Mouse (Mus musculus): Measurements from ENCODE around the gene Olfr281. TPM values are rescaled to one million over a fixed set of nuclear protein-coding genes. Genes with fewer than 3 reads are reported as not detected.

Olfr281 gene
- polyA plus RNA-seq (2014; fragmentation: Illumina TruSeq; extraction: RNeasy Lipid Tissue Mini Kit (QIAGEN cat#74804); ENCODE audit: low replicate concordance), result not detected

DNA sequence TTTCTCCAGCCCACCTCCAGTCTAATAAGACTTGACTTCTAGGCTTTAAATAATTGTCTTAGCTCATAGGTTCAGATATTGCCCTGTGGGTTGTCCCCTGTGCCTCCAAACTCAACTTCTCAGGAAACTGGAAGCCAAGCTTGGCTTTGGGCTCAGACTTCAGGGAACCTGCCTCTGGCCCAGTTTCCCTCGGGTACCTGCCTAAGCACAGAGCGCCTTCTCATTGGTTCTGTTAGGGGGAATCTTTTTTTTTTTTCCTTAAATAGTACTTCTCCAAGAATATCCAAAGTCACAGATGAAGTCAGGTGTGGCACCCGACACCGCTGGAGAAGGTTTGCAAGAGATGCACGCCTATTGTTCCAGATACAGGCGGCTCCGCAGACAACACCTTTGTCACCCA, at the start of gene Olfr281:
Gene Olfr281, plus strand, starts transcription at position 301 of the 400 bp plus-strand sequence.

DNA sequence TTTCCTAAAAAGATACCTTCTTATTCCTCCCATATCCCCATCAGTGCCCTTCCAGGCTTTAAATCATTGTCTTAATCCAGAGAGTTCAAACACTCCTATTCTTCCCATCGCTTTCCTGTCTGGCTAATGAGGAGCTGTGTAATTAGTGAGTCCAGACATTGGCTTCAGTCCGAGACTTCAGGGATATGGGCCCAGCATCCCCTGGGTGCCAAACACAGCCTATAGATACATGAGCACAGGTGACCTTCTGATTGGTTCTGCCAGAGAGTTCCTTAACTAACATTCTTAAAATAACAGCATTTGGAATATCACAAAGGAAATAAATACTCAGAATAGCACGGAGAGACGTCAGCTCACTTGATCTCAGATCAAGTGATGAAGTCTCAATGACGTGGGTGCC, 21.5 kb upstream of the Olfr281 start, which contains the start of gene Olfr282:
Gene Olfr282, plus strand, starts transcription at position 301 of the 400 bp plus-strand sequence.

DNA sequence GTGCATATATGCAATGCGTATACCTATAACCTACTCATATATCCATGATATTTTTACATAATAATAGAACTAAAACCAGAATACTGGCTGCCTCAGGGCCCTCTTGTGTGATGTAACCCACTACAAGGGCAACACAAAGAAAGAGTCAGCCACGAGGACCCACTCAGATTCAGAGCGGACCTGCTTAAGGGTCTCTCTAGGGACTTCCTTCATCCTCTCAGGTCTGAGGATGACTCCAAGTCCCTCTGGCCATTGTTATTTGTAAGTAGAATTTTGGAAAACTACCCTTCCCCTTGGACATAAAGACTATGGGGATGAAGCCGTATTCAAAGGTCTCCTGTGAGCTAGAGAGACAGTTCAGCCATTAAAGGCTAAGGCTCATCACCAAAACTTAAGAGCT, 17.2 kb downstream of the Olfr281 start, which contains the start of gene OR5BS1P:
Gene OR5BS1P, plus strand, starts transcription at position 301 of the 400 bp plus-strand sequence.

DNA sequence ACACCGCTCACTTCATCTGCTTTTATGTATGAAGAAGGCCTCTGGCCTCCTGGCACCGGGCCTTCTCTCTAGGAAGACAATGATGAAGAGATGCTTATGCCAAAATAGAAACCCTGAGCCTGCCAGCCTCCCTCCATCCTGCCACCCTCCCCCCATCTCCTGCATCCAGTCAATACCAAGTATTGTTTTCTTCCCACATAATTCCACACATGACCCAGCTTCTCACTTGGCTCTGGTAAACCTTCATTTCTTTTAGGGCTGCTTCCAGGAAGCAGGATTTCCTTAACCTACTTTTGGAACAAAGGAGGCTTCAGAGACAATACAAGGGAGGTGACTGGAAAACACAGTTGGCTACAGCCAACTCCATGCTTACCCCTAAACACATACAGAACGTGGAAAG, 30.3 kb downstream of the Olfr281 start, which contains the start of gene Lalba:
Gene Lalba, minus strand, starts transcription at position 21 of the 400 bp plus-strand sequence.

DNA sequence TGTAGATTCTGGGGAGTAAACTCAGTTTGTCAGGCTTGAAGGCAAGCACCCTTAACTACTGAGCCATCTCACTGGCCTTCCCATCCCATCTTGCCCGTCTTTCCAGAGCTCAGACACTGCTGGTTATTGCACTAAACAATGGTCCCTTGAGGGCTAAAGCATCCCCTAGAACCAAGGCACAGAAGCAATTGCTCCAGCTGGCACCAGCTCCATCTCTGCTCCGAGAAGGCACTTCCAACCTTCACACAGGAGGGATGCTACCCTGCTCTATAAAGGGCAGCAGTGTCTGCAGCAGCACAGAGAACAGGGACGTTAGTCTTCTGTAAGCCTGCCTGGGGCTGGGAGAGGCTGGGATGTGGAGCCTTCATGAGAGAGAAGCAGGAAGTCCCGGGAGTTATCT, 39.7 kb downstream of the Olfr281 start, which contains the start of gene Olfr279:
Gene Olfr279, plus strand, starts transcription at position 301 of the 400 bp plus-strand sequence.

Other genes starting within 250 kb of the Olfr281 start
- gene Gm44579, start 231.6 kb upstream of the Olfr281 start, polyA plus RNA-seq (2014; fragmentation: Illumina TruSeq; extraction: RNeasy Lipid Tissue Mini Kit (QIAGEN cat#74804); ENCODE audit: low replicate concordance), result not detected
- gene Olfr287, start 231.5 kb upstream of the Olfr281 start, polyA plus RNA-seq (2014; fragmentation: Illumina TruSeq; extraction: RNeasy Lipid Tissue Mini Kit (QIAGEN cat#74804); ENCODE audit: low replicate concordance), result not detected
- gene Olfr286, start 218.1 kb upstream of the Olfr281 start, polyA plus RNA-seq (2014; fragmentation: Illumina TruSeq; extraction: RNeasy Lipid Tissue Mini Kit (QIAGEN cat#74804); ENCODE audit: low replicate concordance), result not detected
- not detected for gene H1fnt, start 195.3 kb upstream of the Olfr281 start, polyA plus RNA-seq (2014; fragmentation: Illumina TruSeq; extraction: RNeasy Lipid Tissue Mini Kit (QIAGEN cat#74804); ENCODE audit: low replicate concordance)
- gene Zfp641, start 156.4 kb upstream of the Olfr281 start, polyA plus RNA-seq (2014; fragmentation: Illumina TruSeq; extraction: RNeasy Lipid Tissue Mini Kit (QIAGEN cat#74804); ENCODE audit: low replicate concordance), result 0.63 TPM
- not detected for gene Olfr285, start 135.2 kb upstream of the Olfr281 start, polyA plus RNA-seq (2014; fragmentation: Illumina TruSeq; extraction: RNeasy Lipid Tissue Mini Kit (QIAGEN cat#74804); ENCODE audit: low replicate concordance)
- gene Olfr284, start 111.6 kb upstream of the Olfr281 start, polyA plus RNA-seq (2014; fragmentation: Illumina TruSeq; extraction: RNeasy Lipid Tissue Mini Kit (QIAGEN cat#74804); ENCODE audit: low replicate concordance), result not detected
- not detected for gene Olfr283, start 71.6 kb upstream of the Olfr281 start, polyA plus RNA-seq (2014; fragmentation: Illumina TruSeq; extraction: RNeasy Lipid Tissue Mini Kit (QIAGEN cat#74804); ENCODE audit: low replicate concordance)
- gene Olfr282, start 21.4 kb upstream of the Olfr281 start, polyA plus RNA-seq (2014; fragmentation: Illumina TruSeq; extraction: RNeasy Lipid Tissue Mini Kit (QIAGEN cat#74804); ENCODE audit: low replicate concordance), result not detected
- gene OR5BS1P, start 17.3 kb downstream of the Olfr281 start, polyA plus RNA-seq (2014; fragmentation: Illumina TruSeq; extraction: RNeasy Lipid Tissue Mini Kit (QIAGEN cat#74804); ENCODE audit: low replicate concordance), result not detected
- gene Lalba, start 30.1 kb downstream of the Olfr281 start, polyA plus RNA-seq (2014; fragmentation: Illumina TruSeq; extraction: RNeasy Lipid Tissue Mini Kit (QIAGEN cat#74804); ENCODE audit: low replicate concordance), result not detected
- gene Olfr279, start 39.8 kb downstream of the Olfr281 start, polyA plus RNA-seq (2014; fragmentation: Illumina TruSeq; extraction: RNeasy Lipid Tissue Mini Kit (QIAGEN cat#74804); ENCODE audit: low replicate concordance), result not detected
- gene Kansl2, start 81.7 kb downstream of the Olfr281 start, polyA plus RNA-seq (2014; fragmentation: Illumina TruSeq; extraction: RNeasy Lipid Tissue Mini Kit (QIAGEN cat#74804); ENCODE audit: low replicate concordance), result 28.5 TPM
- 58.6 TPM for gene Ccnt1, start 118.3 kb downstream of the Olfr281 start, polyA plus RNA-seq (2014; fragmentation: Illumina TruSeq; extraction: RNeasy Lipid Tissue Mini Kit (QIAGEN cat#74804); ENCODE audit: low replicate concordance)
- not detected for gene 4930415O20Rik, start 118.4 kb downstream of the Olfr281 start, polyA plus RNA-seq (2014; fragmentation: Illumina TruSeq; extraction: RNeasy Lipid Tissue Mini Kit (QIAGEN cat#74804); ENCODE audit: low replicate concordance)
- 3.0 TPM for gene Adcy6, start 157.5 kb downstream of the Olfr281 start, polyA plus RNA-seq (2014; fragmentation: Illumina TruSeq; extraction: RNeasy Lipid Tissue Mini Kit (QIAGEN cat#74804); ENCODE audit: low replicate concordance)
- gene Cacnb3, start 178.3 kb downstream of the Olfr281 start, polyA plus RNA-seq (2014; fragmentation: Illumina TruSeq; extraction: RNeasy Lipid Tissue Mini Kit (QIAGEN cat#74804); ENCODE audit: low replicate concordance), result 0.22 TPM
- 1.6 TPM for gene Ddx23, start 210.3 kb downstream of the Olfr281 start, polyA plus RNA-seq (2014; fragmentation: Illumina TruSeq; extraction: RNeasy Lipid Tissue Mini Kit (QIAGEN cat#74804); ENCODE audit: low replicate concordance)
- not detected for gene Rnd1, start 224.9 kb downstream of the Olfr281 start, polyA plus RNA-seq (2014; fragmentation: Illumina TruSeq; extraction: RNeasy Lipid Tissue Mini Kit (QIAGEN cat#74804); ENCODE audit: low replicate concordance)